Mouse (Mus musculus) liver, adult (tissue): ENCODE measurements around the gene Nav2.

Experiments used
- GATA4 ChIP-seq: IDR thresholded peaks from 2 replicates; pipeline ENCODE4 v1.6.1; 2014; ENCODE audit warnings: mild to moderate bottlenecking, low read length; ENCODE audit not compliant: insufficient replicate concordance

The Nav2 gene

GRCm38 (mm10) chr7:49640709-49641305, 732.3 kb downstream of the Nav2 start:
- no peak for TF ChIP-seq GATA4
